Mouse (Mus musculus) megakaryocyte, embryonic 14.5 days (primary cell): ENCODE results near the gene Spag7. TPM values are rescaled to one million over a fixed set of nuclear protein-coding genes. Genes with fewer than 3 reads are reported as not detected.

Source experiments
- H3K27me3 ChIP-seq: replicated peaks from 2 replicates; pipeline ENCODE3; 2012; ENCODE audit warnings: inconsistent platforms
- H3K36me3 ChIP-seq: replicated peaks from 2 replicates; pipeline ENCODE3; 2012; ENCODE audit warnings: low read length, inconsistent platforms, mixed read lengths
- H3K4me1 ChIP-seq: 2 replicates; pipeline ENCODE4 v1.6.1; 2012; ENCODE audit warnings: inconsistent platforms
- H3K4me3 ChIP-seq: replicated peaks from 2 replicates; pipeline ENCODE3; 2012; ENCODE audit warnings: moderate library complexity, mild to moderate bottlenecking, inconsistent platforms
- H3K9me3 ChIP-seq: 2 replicates; pipeline ENCODE4 v1.6.1; 2012; ENCODE audit warnings: inconsistent platforms
- FLI1 ChIP-seq: IDR thresholded peaks from 2 replicates; pipeline ENCODE4 v1.6.1; 2012; ENCODE audit warnings: low read length, inconsistent platforms, mixed read lengths
- GATA1 ChIP-seq: IDR thresholded peaks from 3 replicates; pipeline ENCODE4 v1.6.1; 2012; ENCODE audit warnings: mixed read lengths, low read length, inconsistent platforms, borderline replicate concordance
- polyA plus RNA-seq: library from polyadenylated mRNA; stranded (reverse); fragments of >175 nt; gene quantifications from 2 replicates; pipeline ENCODE4 v1.2.3, GENCODE M21; 2012; ENCODE audit warnings: low replicate concordance; ENCODE audit not compliant: insufficient read depth

The Spag7 gene
- polyA plus RNA-seq, 1 experiment = 288 TPM

- peak overlapping the region; percentile 93 for H3K4me3 ChIP-seq
- H3K9me3 ChIP-seq = no peaks in the 10 kb centered on the region
- no peaks in the 10 kb centered on the region for H3K27me3 ChIP-seq
- TF ChIP-seq GATA1 = no peak
- no peak for TF ChIP-seq FLI1
- peaks cover 71% of the 10 kb centered on the region for H3K4me1 ChIP-seq
- H3K36me3 ChIP-seq = peaks cover 84% of the 10 kb centered on the region
These were observed 23.6 kb downstream of the Spag7 start for GRCm38 (mm10) chr11:70645461-70646258.

- Histone ChIP-seq H3K36me3 (peaks cover 84% of the 10 kb centered on the region), H3K9me3 (no peaks in the 10 kb centered on the region), H3K4me3 (peak overlapping the region; percentile 93), H3K4me1 (peaks cover 71% of the 10 kb centered on the region), H3K27me3 (no peaks in the 10 kb centered on the region)
- TF ChIP-seq GATA1 (no peak), FLI1 (no peak)
These were observed 24.6 kb downstream of the Spag7 start for GRCm38 (mm10) chr11:70644564-70645103.

GRCm38 (mm10) chr11:70643051-70643450 is 26.2 kb downstream of the Spag7 start:
- Histone ChIP-seq H3K9me3 (no peaks in the 10 kb centered on the region), H3K27me3 (no peaks in the 10 kb centered on the region), H3K4me1 (peaks cover 74% of the 10 kb centered on the region), H3K4me3 (peak overlapping the region; percentile 93), H3K36me3 (peaks cover 75% of the 10 kb centered on the region)
- TF ChIP-seq FLI1 (no peak), GATA1 (no peak)

GRCm38 (mm10) chr11:70641241-70641640 is 28.0 kb downstream of the Spag7 start:
- Histone ChIP-seq H3K36me3 (peaks cover 71% of the 10 kb centered on the region), H3K27me3 (no peaks in the 10 kb centered on the region), H3K4me3 (peak overlapping the region; percentile 93), H3K9me3 (no peaks in the 10 kb centered on the region), H3K4me1 (peaks cover 87% of the 10 kb centered on the region)
- TF ChIP-seq GATA1 (no peak), FLI1 (no peak)

- Histone ChIP-seq H3K4me1 (peaks cover 83% of the 10 kb centered on the region), H3K36me3 (peaks cover 58% of the 10 kb centered on the region)
- no peak for TF ChIP-seq FLI1
- TF ChIP-seq GATA1 = no peak
These were observed 29.2 kb downstream of the Spag7 start for GRCm38 (mm10) chr11:70639976-70640375.

GRCm38 (mm10) chr11:70638714-70639278 is 30.4 kb downstream of the Spag7 start, which contains the start of gene Gp1ba:
TSS of gene Gp1ba (plus strand) at chr11:70639122.
- H3K9me3 ChIP-seq = no peaks in the 10 kb centered on the region
- peaks cover 51% of the 10 kb centered on the region for H3K36me3 ChIP-seq
- TF ChIP-seq FLI1 (0 out of 2 replicates have a peak, but pooled peaks have one; percentile 53), GATA1 (peak; percentile 99)
- peak within 1 kb of the TSS; percentile 93 for H3K4me3 ChIP-seq
- H3K4me1 ChIP-seq = peaks cover 85% of the 10 kb centered on the region
- H3K27me3 ChIP-seq = no peaks in the 10 kb centered on the region

More at GRCm38 (mm10) chr11:70639976-70640375, 29.2 kb downstream of the Spag7 start:
- Histone ChIP-seq H3K27me3 (no peaks in the 10 kb centered on the region), H3K4me3 (peak overlapping the region; percentile 93), H3K9me3 (no peaks in the 10 kb centered on the region)

GRCm38 (mm10) chr11:70638293-70638692 is 30.9 kb downstream of the Spag7 start:
- peaks cover 81% of the 10 kb centered on the region for H3K4me1 ChIP-seq

GRCm38 (mm10) chr11:70637764-70638163 is 31.5 kb downstream of the Spag7 start:
- peaks cover 41% of the 10 kb centered on the region for H3K36me3 ChIP-seq
- no peaks in the 10 kb centered on the region for H3K27me3 ChIP-seq
- TF ChIP-seq GATA1 (no peak), FLI1 (no peak)
- H3K9me3 ChIP-seq = no peaks in the 10 kb centered on the region
- H3K4me3 ChIP-seq = peak overlapping the region; percentile 93
- H3K4me1 ChIP-seq = peaks cover 79% of the 10 kb centered on the region

More at GRCm38 (mm10) chr11:70638293-70638692, 30.9 kb downstream of the Spag7 start:
- no peaks in the 10 kb centered on the region for H3K9me3 ChIP-seq
- no peaks in the 10 kb centered on the region for H3K27me3 ChIP-seq
- TF ChIP-seq GATA1 (no peak), FLI1 (no peak)
- peaks cover 46% of the 10 kb centered on the region for H3K36me3 ChIP-seq
- H3K4me3 ChIP-seq = peak overlapping the region; percentile 93

GRCm38 (mm10) chr11:70635601-70636000 is 33.6 kb downstream of the Spag7 start:
- Histone ChIP-seq H3K36me3 (peaks cover 20% of the 10 kb centered on the region), H3K4me1 (peaks cover 86% of the 10 kb centered on the region), H3K9me3 (no peaks in the 10 kb centered on the region), H3K27me3 (no peaks in the 10 kb centered on the region), H3K4me3 (peak overlapping the region; percentile 56)
- TF ChIP-seq GATA1 (no peak), FLI1 (no peak)
